Mouse (Mus musculus) gastrocnemius, postnatal 36 days (tissue): ENCODE measurements around the gene Coch. TPM values are rescaled to one million over a fixed set of nuclear protein-coding genes. Genes with fewer than 3 reads are reported as not detected.
"Not testable (repeated sequence)": the region's sequence is repeated elsewhere in the genome, so short reads cannot be mapped to it uniquely, and the experiment has no call there.

Experiments
- DNase-seq, 2 experiments: peaks; one replicate each; pipeline ENCODE4 v3.0.0; 2022
- intact Hi-C: fragments of 180-260 bp; cut with DNase I; formaldehyde crosslinking; loops from one replicate; pipeline ENCODE4 v1.15.1; 2025
- total RNA-seq, 2 experiments: library from RNA; stranded (reverse); gene quantifications; 2 replicates each; pipeline ENCODE4 v1.2.3; 2021

Gene Coch
- total RNA-seq, 2 experiments from 2014 or later, result 0.18 TPM; not detected in 1

- intact Hi-C loops, result no loop called here
- DNase-seq, result no peak
These were observed 43.1 kb downstream of the Coch start for GRCm38 (mm10) chr12:51636260-51636659.

- intact Hi-C loops, result no loop called here
- no peak for DNase-seq
These were observed 43.7 kb downstream of the Coch start for GRCm38 (mm10) chr12:51636689-51637470.

DNA sequence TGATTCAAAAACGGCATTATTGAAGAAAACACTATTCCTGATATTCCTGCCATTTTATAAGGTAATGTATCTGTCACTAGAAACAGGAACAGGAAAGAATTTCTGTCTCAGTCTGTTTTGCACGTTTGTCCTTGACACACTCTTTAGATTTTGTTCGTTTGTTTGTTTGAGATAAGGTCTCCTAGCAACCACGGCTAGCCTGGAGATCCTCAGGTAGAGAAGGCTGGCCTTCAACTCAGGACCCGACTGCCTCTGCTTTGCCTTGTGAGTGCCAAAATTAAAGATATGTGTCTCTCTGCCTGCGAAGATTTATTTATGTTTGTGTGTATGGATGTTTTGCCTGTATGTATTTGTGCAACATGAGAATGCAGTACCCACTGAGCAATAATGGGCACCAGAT lies 48.7 kb downstream of the Coch start:
- intact Hi-C loops, result loop anchor here (10.0 kb wide), 1 partner anchor 243 kb away; no protein-coding TSS in a partner anchor
- no peak for DNase-seq

- DNase-seq, result not testable (repeated sequence)
- intact Hi-C loops, result loop anchor here (10.0 kb wide), 1 partner anchor 235 kb away; no protein-coding TSS in a partner anchor
These were observed 56.3 kb downstream of the Coch start for GRCm38 (mm10) chr12:51649401-51649800.

Other genes with a start within 250 kb of the Coch start
- 1 to 10 TPM; 1.8 to 1.9 TPM for gene G2e3, start 245.3 kb upstream of the Coch start, total RNA-seq
- 10 to 100 TPM; 14.4 to 17.8 TPM for gene Scfd1, start 215.8 kb upstream of the Coch start, total RNA-seq
- 10 to 100 TPM; 50.4 to 56.7 TPM for gene Ap4s1, start 97.7 kb downstream of the Coch start, total RNA-seq
- 100 to 1,000 TPM; 129 to 132 TPM for gene Strn3, start 98.6 kb downstream of the Coch start, total RNA-seq
- gene Hectd1, start 236.2 kb downstream of the Coch start, total RNA-seq, result 10 to 100 TPM; 80.6 to 97.8 TPM